Mouse (Mus musculus): ENCODE data around the gene Mamstr. TPM values are rescaled to one million over a fixed set of nuclear protein-coding genes. Genes with fewer than 3 reads are reported as not detected.

Gene Mamstr
- 9.0 and 9.6 TPM in 2 replicates for polyA plus RNA-seq (2012; rRNA removed)

DNA sequence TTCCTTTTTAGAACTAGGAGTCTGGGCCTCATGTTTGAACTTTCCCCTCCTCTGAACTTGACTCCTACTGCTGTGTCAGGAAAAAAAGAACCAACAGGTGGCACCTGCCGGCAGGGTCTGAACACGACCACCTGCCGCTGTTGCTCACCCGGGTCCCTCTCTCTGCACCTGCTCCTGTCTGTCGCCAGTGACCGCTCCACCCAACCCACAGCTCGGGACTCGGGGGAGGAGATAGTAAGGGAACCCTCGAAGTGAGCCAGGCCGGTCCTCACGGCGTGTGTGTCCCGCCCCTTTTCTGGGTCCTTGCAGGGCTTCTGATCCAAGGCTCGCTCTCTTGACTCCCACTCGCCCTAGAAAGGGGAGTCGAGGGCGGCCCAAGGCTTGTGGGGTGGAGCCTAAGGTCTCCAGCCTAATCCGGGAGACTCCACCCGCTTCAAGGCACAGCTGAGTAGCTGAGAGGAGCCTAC, at the start of gene Mamstr:
Gene Mamstr, plus strand, starts transcription at position 417 of the 467 bp plus-strand sequence.

DNA sequence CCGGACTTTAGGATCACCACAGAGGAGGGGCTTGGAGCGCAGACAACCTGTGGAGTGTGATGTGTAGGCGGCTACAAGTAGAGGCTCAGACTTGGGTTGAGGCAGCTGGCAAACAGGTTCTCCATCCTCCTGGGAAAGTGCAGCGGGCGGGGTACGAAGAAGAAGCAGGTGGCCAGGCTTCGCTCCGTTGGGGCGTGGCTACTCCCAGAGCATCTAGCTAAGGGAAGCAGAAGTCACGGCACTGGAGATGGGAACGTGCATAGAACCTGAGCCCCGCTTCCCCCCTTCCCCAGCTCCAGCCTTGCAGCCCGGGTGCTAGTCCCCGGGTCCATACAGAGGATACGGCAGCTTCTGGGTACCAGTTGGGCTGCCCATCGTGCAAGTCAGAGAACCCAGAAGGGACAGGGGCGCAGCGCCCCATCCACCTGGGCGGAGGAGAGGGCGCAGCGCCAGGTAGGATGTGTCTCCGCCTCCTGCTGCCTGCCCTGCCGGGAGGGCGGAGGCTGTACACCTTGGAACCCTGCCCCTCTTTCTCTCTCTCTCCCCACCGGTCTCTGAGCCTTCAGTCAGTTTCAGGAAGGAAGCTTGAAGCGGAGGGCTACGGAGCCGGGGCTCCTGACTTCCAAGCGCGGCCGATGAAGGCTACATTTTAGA, 22.6 kb upstream of the Mamstr start, which contains the start of gene Fut1:
Gene Fut1, plus strand, starts transcription at position 248 of the 654 bp plus-strand sequence.

DNA sequence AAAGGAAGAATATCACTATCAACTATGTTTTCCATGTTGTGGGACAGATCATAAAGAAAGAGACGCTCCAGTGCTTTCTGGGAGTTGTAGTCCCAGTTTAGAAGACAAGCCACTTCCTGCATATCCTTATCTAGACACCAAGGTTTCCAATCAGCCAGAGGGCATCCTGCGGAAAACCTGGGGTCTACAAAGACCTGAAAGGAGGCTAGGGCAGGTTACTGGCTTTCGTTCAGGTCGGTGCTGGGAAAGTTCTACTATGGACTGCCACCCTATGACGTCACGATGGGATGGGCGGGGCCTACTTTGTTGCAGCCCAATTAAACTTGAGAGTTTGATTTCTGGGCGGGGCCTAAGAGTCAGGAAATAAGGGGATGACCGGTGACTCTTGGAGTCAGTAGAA, 18.3 kb upstream of the Mamstr start, which contains the start of gene Izumo1:
Gene Izumo1, plus strand, starts transcription at position 369 of the 400 bp plus-strand sequence.

DNA sequence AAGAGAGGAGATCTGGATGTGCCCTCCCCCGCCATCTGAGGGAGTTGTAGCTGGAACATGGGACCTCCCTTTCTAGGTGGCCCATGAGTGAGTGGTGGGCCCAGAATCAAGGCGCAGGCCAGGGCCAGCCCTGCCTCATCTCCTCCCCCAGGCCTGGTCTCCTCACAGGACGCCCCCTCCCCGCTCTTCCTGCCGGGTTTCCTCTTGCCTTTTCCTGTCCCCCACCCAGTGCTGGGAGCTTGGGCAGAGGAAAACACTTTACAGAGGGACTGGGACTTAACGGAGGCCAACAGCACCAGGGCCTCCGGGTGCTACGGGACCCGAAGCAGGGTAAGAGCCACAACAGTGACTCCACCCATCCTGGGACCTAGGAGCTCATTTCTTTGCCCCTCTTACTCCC, 12.5 kb upstream of the Mamstr start, which contains the start of gene Rasip1:
Gene Rasip1, plus strand, starts transcription at position 228 of the 400 bp plus-strand sequence.

DNA sequence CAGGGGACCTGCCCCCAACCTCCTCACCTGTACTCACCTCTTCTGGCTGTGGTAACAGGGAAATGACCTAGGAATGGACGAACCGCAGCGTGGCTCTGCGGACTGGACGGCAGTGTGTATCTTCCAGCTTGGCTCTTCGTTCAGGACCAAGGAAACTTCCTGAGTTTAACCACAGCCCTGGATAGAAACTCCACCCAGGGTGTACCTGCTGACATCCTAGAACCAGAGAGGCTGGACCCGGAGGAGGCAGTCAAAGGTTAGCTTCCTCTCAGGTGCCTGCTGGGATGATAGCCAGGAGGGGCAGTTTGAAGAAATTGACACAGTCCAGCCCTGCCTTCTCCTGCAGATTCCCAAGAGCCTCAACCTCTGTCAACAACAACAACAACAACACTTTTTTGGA, 26.4 kb downstream of the Mamstr start, which contains the start of gene Fut2:
Gene Fut2, minus strand, starts transcription at position 234 of the 400 bp plus-strand sequence.

DNA sequence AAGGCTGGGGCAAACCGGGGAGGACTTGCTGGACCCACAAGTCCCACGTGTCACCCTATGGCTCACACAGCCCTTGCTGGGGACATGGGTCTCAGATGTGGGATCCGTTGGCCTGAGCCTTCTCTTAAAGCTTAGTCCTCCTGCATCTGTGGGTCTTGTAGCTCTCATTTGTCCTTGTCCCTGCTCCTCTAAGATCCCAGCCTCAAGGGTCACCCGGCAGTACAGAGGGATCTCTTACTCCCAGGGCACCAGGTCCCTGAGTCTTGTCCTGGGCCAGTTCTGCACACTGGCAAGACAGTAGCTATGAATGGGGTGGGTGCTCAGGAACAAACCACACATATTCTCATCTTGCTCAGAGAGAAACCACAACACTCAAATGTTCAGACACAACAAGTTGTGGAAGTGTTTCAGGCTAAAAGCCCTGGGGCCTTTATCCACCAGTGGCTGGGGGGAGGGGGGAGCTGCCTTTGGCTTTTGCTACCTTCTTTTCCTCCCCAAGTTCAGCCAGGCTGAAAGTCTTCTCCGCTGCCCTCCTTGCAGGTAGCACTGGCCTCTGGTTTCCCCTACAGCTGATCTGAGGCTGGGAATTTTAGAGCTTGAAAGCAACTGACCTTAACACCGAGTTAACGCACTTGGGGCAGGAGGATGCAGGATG, 43.7 kb downstream of the Mamstr start, which contains the start of gene Ntn5:
Gene Ntn5, plus strand, starts transcription at position 627 of the 655 bp plus-strand sequence.

DNA sequence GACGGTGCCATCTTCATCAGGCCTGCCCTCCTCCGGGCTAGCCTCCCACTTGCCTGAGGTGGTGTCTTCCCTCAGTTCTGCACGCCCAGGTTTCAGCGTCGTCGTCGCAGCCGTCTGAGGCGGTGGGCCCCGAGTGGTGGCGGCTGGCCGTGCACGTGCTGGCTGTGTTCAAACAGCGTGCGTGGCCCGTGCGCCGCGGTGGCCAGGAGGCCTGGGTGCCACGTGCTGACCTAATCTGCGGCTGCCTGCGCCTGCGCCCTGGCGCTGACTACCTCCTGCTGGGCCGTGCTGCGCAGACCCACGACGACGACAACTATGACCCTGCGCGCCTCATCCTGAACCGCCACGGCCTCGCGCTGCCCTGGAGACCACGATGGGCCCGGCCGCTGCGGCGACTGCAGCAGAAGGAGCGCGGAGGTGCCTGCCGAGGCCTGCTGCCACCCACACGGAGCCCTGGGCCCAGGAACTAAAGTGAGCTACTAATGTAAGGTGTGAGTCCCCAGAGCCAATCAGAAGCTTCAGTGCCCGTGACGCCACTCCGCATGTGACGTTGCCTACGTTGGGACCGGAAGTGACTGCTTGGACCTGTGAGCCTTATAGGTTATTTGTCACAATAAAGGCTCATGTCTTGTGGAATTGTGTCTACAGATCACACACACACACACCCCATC, 54.3 kb downstream of the Mamstr start, which contains the start of gene Sec1:
Gene Sec1, minus strand, starts transcription at position 482 of the 671 bp plus-strand sequence.

Other genes with a start within 250 kb of the Mamstr start
- 271 and 341 TPM in 2 replicates for gene Snrnp70, start 244.2 kb upstream of the Mamstr start, polyA plus RNA-seq (2012; rRNA removed)
- gene Kcna7, start 234.3 kb upstream of the Mamstr start, polyA plus RNA-seq (2012; rRNA removed), result 0.28 and 0.36 TPM in 2 replicates
- 3.7 and 3.9 TPM in 2 replicates for gene Ntf5, start 226.3 kb upstream of the Mamstr start, polyA plus RNA-seq (2012; rRNA removed)
- gene Lhb, start 219.2 kb upstream of the Mamstr start, polyA plus RNA-seq (2012; rRNA removed), result 30.6 and 32.8 TPM in 2 replicates
- gene Gys1, start 205.1 kb upstream of the Mamstr start, polyA plus RNA-seq (2012; rRNA removed), result 61.3 and 69.1 TPM in 2 replicates
- 136 and 158 TPM in 2 replicates for gene Ruvbl2, start 201.9 kb upstream of the Mamstr start, polyA plus RNA-seq (2012; rRNA removed)
- gene Ftl1, start 180.1 kb upstream of the Mamstr start, polyA plus RNA-seq (2012; rRNA removed), result 3,494 and 4,463 TPM in 2 replicates
- 193 and 194 TPM in 2 replicates for gene Bax, start 173.1 kb upstream of the Mamstr start, polyA plus RNA-seq (2012; rRNA removed)
- 33.8 and 34.3 TPM in 2 replicates for gene Tulp2, start 158.1 kb upstream of the Mamstr start, polyA plus RNA-seq (2012; rRNA removed)
- gene Gm45808, start 153.2 kb upstream of the Mamstr start, polyA plus RNA-seq (2012; rRNA removed), result not detected in 2 replicates
- 5.4 and 8.6 TPM in 2 replicates for gene Dhdh, start 151.2 kb upstream of the Mamstr start, polyA plus RNA-seq (2012; rRNA removed)
- gene Nucb1, start 129.6 kb upstream of the Mamstr start, polyA plus RNA-seq (2012; rRNA removed), result 409 and 461 TPM in 2 replicates
- 57.1 and 60.9 TPM in 2 replicates for gene Ppp1r15a, start 113.7 kb upstream of the Mamstr start, polyA plus RNA-seq (2012; rRNA removed)
- 29.4 and 35.1 TPM in 2 replicates for gene Plekha4, start 113.6 kb upstream of the Mamstr start, polyA plus RNA-seq (2012; rRNA removed)
- 1.4 and 3.4 TPM in 2 replicates for gene Hsd17b14, start 85.1 kb upstream of the Mamstr start, polyA plus RNA-seq (2012; rRNA removed)
- gene Bcat2, start 69.8 kb upstream of the Mamstr start, polyA plus RNA-seq (2012; rRNA removed), result 129 and 164 TPM in 2 replicates
- 0.21 and 0.23 TPM in 2 replicates for gene Fgf21, start 24.5 kb upstream of the Mamstr start, polyA plus RNA-seq (2012; rRNA removed)
- gene Fut1, start 22.7 kb upstream of the Mamstr start, polyA plus RNA-seq (2012; rRNA removed), result 0.13 and 0.14 TPM in 2 replicates
- gene Izumo1, start 18.2 kb upstream of the Mamstr start, polyA plus RNA-seq (2012; rRNA removed), result 0.38 and 0.40 TPM in 2 replicates
- 34.6 and 43.6 TPM in 2 replicates for gene Rasip1, start 12.5 kb upstream of the Mamstr start, polyA plus RNA-seq (2012; rRNA removed)
- 8.6 and 9.1 TPM in 2 replicates for gene Fut2, start 26.4 kb downstream of the Mamstr start, polyA plus RNA-seq (2012; rRNA removed)
- 1.6 and 2.1 TPM in 2 replicates for gene Ntn5, start 44.0 kb downstream of the Mamstr start, polyA plus RNA-seq (2012; rRNA removed)
- gene Sec1, start 54.4 kb downstream of the Mamstr start, polyA plus RNA-seq (2012; rRNA removed), result 0.73 and 0.98 TPM in 2 replicates
- gene Car11, start 59.9 kb downstream of the Mamstr start, polyA plus RNA-seq (2012; rRNA removed), result 18.0 and 20.0 TPM in 2 replicates
- 92.6 and 115 TPM in 2 replicates for gene Dbp, start 65.1 kb downstream of the Mamstr start, polyA plus RNA-seq (2012; rRNA removed)
- gene Rpl18, start 75.5 kb downstream of the Mamstr start, polyA plus RNA-seq (2012; rRNA removed), result 1,751 and 1,782 TPM in 2 replicates
- gene Sphk2, start 78.0 kb downstream of the Mamstr start, polyA plus RNA-seq (2012; rRNA removed), result 88.6 and 89.2 TPM in 2 replicates
- 1.4 and 2.3 TPM in 2 replicates for gene Fam83e, start 81.2 kb downstream of the Mamstr start, polyA plus RNA-seq (2012; rRNA removed)
- not detected in 2 replicates for gene Spaca4, start 85.8 kb downstream of the Mamstr start, polyA plus RNA-seq (2012; rRNA removed)
- gene Lmtk3, start 143.8 kb downstream of the Mamstr start, polyA plus RNA-seq (2012; rRNA removed), result 14.7 and 15.5 TPM in 2 replicates
- gene Sult2b1, start 144.7 kb downstream of the Mamstr start, polyA plus RNA-seq (2012; rRNA removed), result 1.00 and 1.4 TPM in 2 replicates
- gene Cyth2, start 174.6 kb downstream of the Mamstr start, polyA plus RNA-seq (2012; rRNA removed), result 53.4 and 103 TPM in 2 replicates
- gene Kcnj14, start 184.8 kb downstream of the Mamstr start, polyA plus RNA-seq (2012; rRNA removed), result 0.96 and 1.2 TPM in 2 replicates
- 38.0 and 40.6 TPM in 2 replicates for gene Grwd1, start 191.0 kb downstream of the Mamstr start, polyA plus RNA-seq (2012; rRNA removed)
- 330 and 392 TPM in 2 replicates for gene Kdelr1, start 232.8 kb downstream of the Mamstr start, polyA plus RNA-seq (2012; rRNA removed)
- gene Grin2d, start 238.4 kb downstream of the Mamstr start, polyA plus RNA-seq (2012; rRNA removed), result 4.1 and 7.2 TPM in 2 replicates